Mouse (Mus musculus) liver, adult 2 months (tissue): ENCODE measurements at regions not wholly inside any gene's neighbourhood (a gene's known extent, or its start where the extent isn't known, plus 50 kb on each side); places are given as distances from the start of the nearest gene placed in this dataset.

Experiments
- DNase-seq: peaks from one replicate; pipeline ENCODE4 v3.0.0-alpha.2; 2011; ENCODE audit warnings: low read depth, low spot score; ENCODE audit errors: extremely low read depth
- H3K27ac ChIP-seq: fragments of 200-500 bp; replicated peaks from 2 replicates; pipeline ENCODE4 v1.5.1; 2012; ENCODE audit warnings: low read depth, mild to moderate bottlenecking, control low read depth, inconsistent platforms, low read length; ENCODE audit not compliant: insufficient read depth
- H3K27me3 ChIP-seq: fragments of 200-500 bp; 2 replicates; pipeline ENCODE4 v1.6.1; 2012; ENCODE audit warnings: mild to moderate bottlenecking, moderate library complexity, low read length, inconsistent platforms; ENCODE audit not compliant: control insufficient read depth, insufficient read depth
- H3K36me3 ChIP-seq: fragments of 200-500 bp; 2 replicates; pipeline ENCODE4 v1.6.1; 2012; ENCODE audit warnings: low read length, inconsistent platforms; ENCODE audit not compliant: control insufficient read depth, insufficient read depth
- H3K4me1 ChIP-seq: fragments of 200-500 bp; 2 replicates; pipeline ENCODE4 v1.6.1; 2011; ENCODE audit warnings: low read length; ENCODE audit not compliant: control insufficient read depth, insufficient read depth
- H3K4me3 ChIP-seq: fragments of 200-500 bp; 2 replicates; pipeline ENCODE4 v1.5.1; 2011; ENCODE audit warnings: low read depth, mild to moderate bottlenecking, control low read depth, low read length, moderate library complexity; ENCODE audit not compliant: insufficient read depth
- H3K79me2 ChIP-seq: fragments of 200-500 bp; 2 replicates; pipeline ENCODE4 v1.6.1; 2012; ENCODE audit warnings: inconsistent platforms, mild to moderate bottlenecking, low read length, moderate library complexity; ENCODE audit not compliant: control insufficient read depth, insufficient read depth
- H3K9ac ChIP-seq: fragments of 200-500 bp; 2 replicates; pipeline ENCODE4 v1.6.1; 2012; ENCODE audit warnings: low read depth, mild to moderate bottlenecking, control low read depth, inconsistent platforms, low read length
- CTCF ChIP-seq: fragments of 200-500 bp; IDR thresholded peaks from 2 replicates; pipeline ENCODE4 v1.5.1; 2011; ENCODE audit warnings: low read depth, low read length, control low read depth
- POLR2A ChIP-seq: fragments of 200-500 bp; IDR thresholded peaks from 2 replicates; pipeline ENCODE4 v1.6.1; 2011; ENCODE audit warnings: low read length, control low read depth; ENCODE audit not compliant: insufficient read depth; ENCODE audit errors: extremely low read depth
- WGBS: fragments of 180-500 bp; shearing (Covaris S2); methylation state at CpG from one replicate; pipeline ENCODE4 v1.1.7; 2018; 5-methylcytosine and 5-hydroxymethylcytosine counted together

DNA sequence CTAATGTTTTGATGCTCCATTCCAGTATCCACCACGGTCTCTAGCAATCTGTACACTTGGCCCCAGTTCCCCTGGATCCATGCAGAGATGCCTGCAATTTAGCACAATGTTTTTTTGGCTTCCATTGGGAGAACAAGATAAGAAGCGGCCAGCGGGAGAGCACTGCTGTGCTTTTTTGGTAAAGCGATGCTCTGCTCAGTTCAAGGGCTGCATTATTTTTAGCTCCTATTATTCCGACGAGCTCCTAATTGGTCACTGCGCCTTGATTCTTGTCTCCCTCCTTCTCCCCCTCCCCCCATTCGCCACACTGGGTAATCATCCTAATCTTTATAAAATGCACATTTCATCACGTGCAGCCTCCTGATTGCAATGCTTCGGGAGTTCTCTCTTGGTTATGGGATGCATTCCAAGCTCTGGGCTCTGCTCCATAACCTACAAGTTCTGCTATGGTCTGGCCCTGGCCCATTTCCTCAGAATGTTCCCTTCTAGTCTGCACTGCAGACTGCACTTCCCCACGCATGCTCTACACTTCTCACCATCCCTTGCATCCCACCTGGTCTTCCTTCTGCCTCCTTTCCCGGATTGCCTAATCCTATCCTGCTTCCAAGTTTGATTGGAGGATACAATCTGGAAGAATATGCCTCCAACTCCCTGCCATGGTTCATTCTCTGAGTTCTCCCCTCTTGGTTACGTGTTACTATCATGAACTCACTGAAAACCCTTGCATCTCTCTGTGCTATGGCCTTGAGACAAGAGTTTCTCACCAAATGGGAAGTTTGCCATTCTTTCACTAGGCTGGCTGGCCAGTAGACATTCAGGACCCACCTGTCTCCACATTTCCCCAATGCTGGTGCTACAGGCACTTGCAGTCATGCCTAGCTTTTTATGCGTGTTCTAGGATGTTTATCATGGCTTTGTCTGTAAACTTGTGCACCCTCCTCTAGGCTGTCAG is 467.8 kb upstream of the Auts2 start:
- Histone ChIP-seq H3K9ac (no peak overlapping the region), H3K27ac (no peak overlapping the region), H3K27me3 (no peaks in the 10 kb centered on the region), H3K36me3 (no peaks in the 10 kb centered on the region), H3K4me1 (no peaks in the 10 kb centered on the region), H3K79me2 (no peaks in the 10 kb centered on the region), H3K4me3 (no peak overlapping the region)
- peak; percentile 35 for DNase-seq
- WGBS, result 76% methylated on average over 14 of the region's 14 CpGs
- TF ChIP-seq POLR2A (no peak), CTCF (no peak)

DNA sequence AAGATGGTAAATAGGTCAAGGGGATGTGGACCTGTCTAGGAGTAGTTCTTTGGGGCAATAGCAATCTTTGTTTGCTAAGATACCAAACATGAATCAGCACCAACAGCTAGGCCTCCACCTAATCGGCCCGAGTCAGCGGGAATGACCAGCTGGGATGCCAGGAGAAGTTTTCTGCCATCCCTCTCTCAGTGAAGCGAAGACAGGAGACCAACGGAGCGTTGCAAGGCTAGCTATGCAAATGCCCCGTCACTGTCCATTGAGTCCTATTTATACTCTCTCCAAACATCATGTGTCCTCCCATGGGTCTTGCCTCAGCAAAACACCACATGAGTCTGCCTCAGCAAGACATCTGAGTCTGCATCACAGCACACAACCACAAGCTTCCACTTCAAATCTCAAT is 439.7 kb upstream of the Auts2 start:
- WGBS, result 90% methylated on average over 7 of the region's 7 CpGs
- Histone ChIP-seq H3K9ac (no peak overlapping the region), H3K79me2 (no peaks in the 10 kb centered on the region), H3K27me3 (no peaks in the 10 kb centered on the region), H3K27ac (no peak overlapping the region), H3K4me3 (no peak overlapping the region), H3K4me1 (no peaks in the 10 kb centered on the region), H3K36me3 (no peaks in the 10 kb centered on the region)
- no peak for TF ChIP-seq POLR2A
- no peak for TF ChIP-seq CTCF
- no peak for DNase-seq

DNA sequence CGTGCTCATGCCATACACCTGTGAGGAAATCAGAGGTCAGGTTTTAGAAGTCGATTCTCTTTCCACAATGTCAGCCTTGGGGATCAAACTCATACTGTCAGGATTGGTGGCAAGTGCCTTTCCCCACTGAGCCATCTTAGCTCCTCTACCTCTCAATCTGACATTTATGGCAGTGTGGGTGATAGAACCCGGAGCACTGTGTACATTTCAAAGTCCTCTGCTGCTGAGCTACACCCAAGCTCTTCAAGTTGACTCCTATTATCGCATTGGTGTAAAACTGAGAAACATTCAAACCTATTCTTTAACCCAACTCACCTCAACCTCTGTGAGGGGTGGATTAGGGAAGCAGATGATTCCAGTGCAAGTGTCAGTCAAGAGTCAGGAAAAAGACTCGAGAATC is 435.9 kb upstream of the Auts2 start:
- Histone ChIP-seq H3K79me2 (no peaks in the 10 kb centered on the region), H3K36me3 (no peaks in the 10 kb centered on the region), H3K4me1 (no peaks in the 10 kb centered on the region), H3K4me3 (no peak overlapping the region), H3K27ac (no peak overlapping the region), H3K9ac (no peak overlapping the region), H3K27me3 (no peaks in the 10 kb centered on the region)
- no peak for DNase-seq
- whole genome bisulfite sequencing, result 67% methylated on average over 5 of the region's 5 CpGs
- no peak for TF ChIP-seq CTCF
- no peak for TF ChIP-seq POLR2A

DNA sequence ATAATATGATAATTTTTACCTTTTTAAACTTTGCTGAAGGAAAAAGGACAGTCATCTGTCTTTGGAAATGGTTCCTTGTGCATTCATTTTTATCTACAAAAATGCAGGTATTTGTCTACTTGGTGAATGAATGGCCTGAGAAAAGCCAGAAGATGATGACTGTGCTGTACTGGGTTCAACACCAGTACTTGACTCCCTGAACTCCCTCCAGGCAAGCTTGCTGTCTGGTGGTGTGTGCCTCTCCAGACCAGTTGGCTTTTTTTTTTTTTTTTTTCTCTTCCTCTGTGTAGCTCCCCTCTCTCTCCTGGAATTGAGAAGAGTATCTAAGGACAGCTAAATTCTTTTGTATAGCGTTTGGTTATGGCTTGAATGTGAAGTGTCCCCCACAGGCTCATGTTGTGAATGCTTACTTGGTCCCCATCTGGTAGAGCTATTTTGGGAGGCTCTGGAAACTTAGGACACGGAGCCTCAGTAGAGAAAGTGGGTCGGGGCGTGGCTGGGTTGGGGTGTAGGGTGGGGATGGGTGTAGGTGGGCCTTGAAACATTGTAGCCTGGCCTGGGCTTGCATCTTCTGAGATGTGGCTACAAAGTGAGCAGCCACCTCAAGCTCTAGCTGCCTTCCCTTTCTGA is 432.3 kb upstream of the Auts2 start:
- DNase-seq, result no peak
- TF ChIP-seq POLR2A (no peak), CTCF (no peak)
- WGBS, result 64% methylated on average over 4 of the region's 4 CpGs

DNA sequence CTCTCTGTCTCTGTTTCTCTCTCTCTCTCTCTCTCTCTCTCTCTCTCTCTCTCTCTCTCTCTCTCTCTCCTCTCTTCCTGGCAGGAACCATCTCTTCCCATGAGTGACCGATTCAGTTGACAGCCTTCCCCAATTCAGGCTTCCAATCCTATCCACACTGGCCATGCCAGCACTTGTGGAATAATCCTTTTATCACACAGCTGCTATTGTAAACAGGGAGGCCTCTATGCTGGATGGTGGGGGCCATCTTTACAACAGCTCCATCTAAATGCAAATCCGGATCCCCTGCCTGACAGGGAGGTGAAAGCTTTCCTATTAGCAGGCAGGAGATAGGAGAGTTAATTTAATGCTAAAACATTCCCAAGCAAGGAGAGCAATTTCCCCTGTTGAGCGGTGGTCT is 431.7 kb upstream of the Auts2 start:
- TF ChIP-seq POLR2A (no peak), CTCF (no peak)
- WGBS, result 36% methylated on average over 3 of the region's 3 CpGs

More for the DNA sequence above, 432.3 kb upstream of the Auts2 start:
- H3K4me3 ChIP-seq, result no peak overlapping the region
- no peaks in the 10 kb centered on the region for H3K4me1 ChIP-seq
- no peak overlapping the region for H3K27ac ChIP-seq
- no peaks in the 10 kb centered on the region for H3K27me3 ChIP-seq
- H3K9ac ChIP-seq, result no peak overlapping the region
- no peaks in the 10 kb centered on the region for H3K79me2 ChIP-seq
- no peaks in the 10 kb centered on the region for H3K36me3 ChIP-seq

DNA sequence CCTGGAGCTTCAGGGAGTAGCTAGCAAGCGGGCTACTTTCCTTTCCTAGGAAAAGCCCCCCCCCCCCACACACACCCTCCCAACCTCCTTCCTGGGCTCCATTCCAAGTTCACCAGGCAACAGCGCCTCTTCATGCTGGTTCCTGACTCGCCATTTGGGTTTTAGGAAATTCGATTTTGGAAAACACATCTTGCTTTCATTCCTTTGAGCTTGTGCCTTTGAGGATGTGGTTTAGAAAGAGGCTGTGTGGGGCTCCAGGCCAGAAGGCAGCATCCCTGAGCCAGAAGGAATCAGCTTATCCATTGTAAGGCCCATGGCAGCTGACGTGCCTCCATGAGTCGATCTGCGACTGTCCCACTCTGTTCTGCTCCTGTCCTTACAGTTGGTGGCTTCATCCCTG is 427.9 kb upstream of the Auts2 start:
- Histone ChIP-seq H3K27ac (no peak overlapping the region), H3K4me3 (no peak overlapping the region), H3K36me3 (no peaks in the 10 kb centered on the region), H3K4me1 (no peaks in the 10 kb centered on the region), H3K27me3 (no peaks in the 10 kb centered on the region), H3K9ac (no peak overlapping the region), H3K79me2 (no peaks in the 10 kb centered on the region)
- no peak for DNase-seq
- 84% methylated on average over 7 of the region's 7 CpGs for WGBS
- TF ChIP-seq POLR2A (no peak), CTCF (no peak)

More for the DNA sequence above, 431.7 kb upstream of the Auts2 start:
- H3K4me3 ChIP-seq, result no peak overlapping the region
- no peaks in the 10 kb centered on the region for H3K79me2 ChIP-seq
- H3K27me3 ChIP-seq, result no peaks in the 10 kb centered on the region
- no peaks in the 10 kb centered on the region for H3K4me1 ChIP-seq
- H3K36me3 ChIP-seq, result no peaks in the 10 kb centered on the region
- no peak overlapping the region for H3K27ac ChIP-seq
- H3K9ac ChIP-seq, result no peak overlapping the region
- DNase-seq, result no peak
